Mouse (Mus musculus) heart, postnatal 0 days (tissue): ENCODE measurements around the gene Ryr2. TPM values are rescaled to one million over a fixed set of nuclear protein-coding genes. Genes with fewer than 3 reads are reported as not detected.

ENCODE experiments used
- ATAC-seq: fragments of 200-750 bp; cut with Nextera tagmentation; 2 replicates; pipeline ENCODE4 v1.8.0; 2017; ENCODE audit warnings: low read depth, moderate number of reproducible peaks, moderate library complexity; ENCODE audit not compliant: insufficient read depth
- DNase-seq: peaks from one replicate; pipeline ENCODE4 v3.0.0-alpha.2; 2016; ENCODE audit warnings: low spot score
- H3K27ac ChIP-seq: fragments of 300-500 bp; sonication (generic); 2 replicates; pipeline ENCODE4 v1.5.1; 2014; ENCODE audit warnings: low read depth, mild to moderate bottlenecking
- H3K27me3 ChIP-seq: fragments of 300-500 bp; sonication (generic); 2 replicates; pipeline ENCODE4 v1.6.1; 2014; ENCODE audit warnings: low read length, mixed read lengths; ENCODE audit not compliant: control insufficient read depth, insufficient read depth
- H3K36me3 ChIP-seq: fragments of 300-500 bp; sonication (generic); replicated peaks from 2 replicates; pipeline ENCODE4 v1.6.1; 2014; ENCODE audit warnings: low read length, mixed read lengths; ENCODE audit not compliant: control insufficient read depth, insufficient read depth
- H3K4me1 ChIP-seq: fragments of 300-500 bp; sonication (generic); 2 replicates; pipeline ENCODE4 v1.6.1; 2014; ENCODE audit warnings: antibody characterized with exemption; ENCODE audit not compliant: control insufficient read depth, insufficient read depth
- H3K4me2 ChIP-seq: fragments of 300-500 bp; sonication (generic); 2 replicates; pipeline ENCODE4 v1.6.1; 2014; ENCODE audit warnings: low read depth, mild to moderate bottlenecking, low read length, moderate library complexity
- H3K4me3 ChIP-seq: fragments of 300-500 bp; sonication (generic); 2 replicates; pipeline ENCODE4 v1.5.1; 2014; ENCODE audit warnings: low read depth, low read length
- H3K9ac ChIP-seq: fragments of 300-500 bp; sonication (generic); replicated peaks from 2 replicates; pipeline ENCODE4 v1.6.1; 2014; ENCODE audit warnings: low read depth, low read length, mixed read lengths
- H3K9me3 ChIP-seq: fragments of 300-500 bp; sonication (generic); replicated peaks from 2 replicates; pipeline ENCODE4 v1.6.1; 2016; ENCODE audit warnings: low read length; ENCODE audit not compliant: control insufficient read depth
- CTCF ChIP-seq: IDR thresholded peaks from 2 replicates; pipeline ENCODE4 v1.5.1; 2016; ENCODE audit warnings: antibody characterized with exemption, control low read depth, low read depth
- EP300 ChIP-seq: IDR thresholded peaks from 2 replicates; pipeline ENCODE4 v1.6.1; 2016; ENCODE audit warnings: antibody characterized with exemption, low read depth
- WGBS: fragments of 180-500 bp; shearing (Covaris S2); extraction: QIAGEN DNeasy Blood & Tissue Kit; methylation state at CpG from one replicate; pipeline ENCODE4 v1.1.7; 2014; 5-methylcytosine and 5-hydroxymethylcytosine counted together
- polyA plus RNA-seq: library from polyadenylated mRNA; unstranded; fragments of >200 nt; fragmentation: Nextera tagmentation; extraction: Ambion mirVana; gene quantifications from 2 replicates; pipeline ENCODE4 v1.2.1, GENCODE M21; 2015
- total RNA-seq: library from RNA; depleted of rRNA; stranded (reverse); fragments of >200 nt; gene quantifications from 2 replicates; pipeline ENCODE4 v1.2.3, GENCODE M21; 2014; ENCODE audit warnings: low replicate concordance

Ryr2 gene
- total and polyA plus RNA-seq, 2 experiments from 2014 or later = 61.4 to 396 TPM

DNA sequence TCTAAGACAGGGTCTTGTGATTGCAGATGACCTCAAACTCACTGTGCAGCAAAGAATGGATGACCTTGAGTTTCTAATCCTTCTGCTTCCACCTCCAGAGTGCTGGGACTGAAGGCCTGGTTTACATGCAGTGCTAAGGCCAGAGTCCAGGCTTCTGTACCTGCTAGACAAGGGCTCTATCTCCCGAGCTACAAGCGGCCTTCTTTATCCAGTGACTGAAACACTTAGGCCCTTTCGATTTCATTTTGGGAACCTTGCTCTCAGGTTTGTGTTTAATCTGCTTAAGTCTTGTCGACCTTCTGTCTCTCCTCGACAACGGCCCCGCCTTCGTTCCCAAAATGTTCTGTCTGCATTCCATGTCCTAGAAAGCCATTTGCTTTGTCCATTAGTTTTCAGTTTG is 8.8 kb upstream of the Ryr2 start:
- H3K4me1 ChIP-seq = peaks cover 7% of the 10 kb centered on the region; the same call in 1 of the 2 replicates
- H3K36me3 ChIP-seq = no peaks in the 10 kb centered on the region
- ATAC-seq (no peak), DNase-seq (no peak)
- no peaks in the 10 kb centered on the region for H3K27me3 ChIP-seq
- H3K9me3 ChIP-seq = no peaks in the 10 kb centered on the region
- no peak overlapping the region for H3K4me2 ChIP-seq
- H3K27ac ChIP-seq = 0 out of 2 replicates have a peak overlapping the region, but pooled peaks have one; percentile 9
- no peak overlapping the region for H3K9ac ChIP-seq
- H3K4me3 ChIP-seq = no peak overlapping the region
- TF ChIP-seq CTCF = no peak
- no peak for TF ChIP-seq EP300
- WGBS = 62% methylated on average over 8 of the region's 8 CpGs

- peaks cover 7% of the 10 kb centered on the region; the same call in 1 of the 2 replicates for H3K4me1 ChIP-seq
- no peak overlapping the region for H3K9ac ChIP-seq
- ATAC-seq = peak; percentile 84; the same call in 1 of the 2 replicates
- H3K36me3 ChIP-seq = no peaks in the 10 kb centered on the region
- H3K27ac ChIP-seq = peak overlapping the region; percentile 12; the same call in 1 of the 2 replicates
- DNase-seq = peak; percentile 63
- no peaks in the 10 kb centered on the region for H3K27me3 ChIP-seq
- H3K9me3 ChIP-seq = no peaks in the 10 kb centered on the region
- H3K4me2 ChIP-seq = no peak overlapping the region
- H3K4me3 ChIP-seq = no peak overlapping the region
- 33% methylated on average over 1 of the region's 1 CpGs for WGBS
- peak; percentile 27; the same call in 1 of the 2 replicates for TF ChIP-seq EP300
- no peak for TF ChIP-seq CTCF
Measured at GRCm38 (mm10) chr13:12114816-12115215, 8.1 kb upstream of the Ryr2 start.

GRCm38 (mm10) chr13:12108955-12109354 is 2.2 kb upstream of the Ryr2 start:
- no peak overlapping the region for H3K4me2 ChIP-seq
- 0 out of 2 replicates have a peak, but pooled peaks cover under 1% of the 10 kb centered on the region for H3K4me1 ChIP-seq
- no peaks in the 10 kb centered on the region for H3K36me3 ChIP-seq
- 92% methylated on average over 1 of the region's 1 CpGs for WGBS
- TF ChIP-seq CTCF (no peak), EP300 (no peak)
- H3K27me3 ChIP-seq = peaks cover 12% of the 10 kb centered on the region; the same call in 1 of the 2 replicates
- no peak overlapping the region for H3K9ac ChIP-seq
- no peak overlapping the region for H3K27ac ChIP-seq
- DNase-seq = no peak
- no peak for ATAC-seq
- no peak overlapping the region for H3K4me3 ChIP-seq
- H3K9me3 ChIP-seq = no peaks in the 10 kb centered on the region

GRCm38 (mm10) chr13:12105830-12106628 is 716 bp downstream of the Ryr2 start:
- 0% methylated on average over 51 of the region's 67 CpGs for WGBS
- TF ChIP-seq CTCF = no peak
- TF ChIP-seq EP300 = no peak
- peaks cover 12% of the 10 kb centered on the region; the same call in 1 of the 2 replicates for H3K27me3 ChIP-seq
- no peaks in the 10 kb centered on the region; the same call in 1 of the 2 replicates for H3K4me1 ChIP-seq
- peak overlapping the region; percentile 98 for H3K27ac ChIP-seq
- no peak for DNase-seq
- 0 out of 2 replicates have a peak, but pooled peaks cover 6% of the 10 kb centered on the region for H3K36me3 ChIP-seq
- peak overlapping the region; percentile 92 for H3K4me3 ChIP-seq
- peak overlapping the region; percentile 96 for H3K9ac ChIP-seq
- peak overlapping the region; percentile 65 for H3K4me2 ChIP-seq
- peak; percentile 27 for ATAC-seq
- no peaks in the 10 kb centered on the region for H3K9me3 ChIP-seq

DNA sequence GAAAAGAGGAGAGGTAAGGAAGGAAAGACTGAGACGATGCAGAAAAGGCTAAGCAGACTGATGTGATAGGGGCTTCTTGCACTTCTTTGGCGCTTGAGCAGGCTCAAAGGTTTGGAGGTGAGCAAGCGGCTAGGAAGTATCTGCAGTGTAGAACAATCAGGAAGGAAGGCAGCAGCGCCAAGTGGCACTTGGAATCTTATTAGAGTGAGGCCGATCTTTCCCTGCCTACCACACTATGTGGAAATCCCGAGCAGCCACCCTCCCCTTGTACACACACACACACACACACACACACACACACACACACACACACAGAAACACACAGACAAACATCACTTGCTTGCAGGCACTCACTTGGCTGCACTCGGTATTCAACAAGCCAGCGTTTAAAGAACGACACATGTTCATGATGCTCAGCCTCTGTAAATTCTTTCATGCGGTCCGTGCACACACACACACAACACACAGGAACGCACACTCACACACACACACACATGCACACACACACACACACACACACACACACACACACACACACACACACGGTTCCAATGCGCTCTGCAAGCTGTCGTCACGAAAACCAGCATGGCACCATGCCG is 1.4 kb downstream of the Ryr2 start:
- DNase-seq = no peak
- no peak for TF ChIP-seq EP300
- Histone ChIP-seq H3K9ac (peak overlapping the region; percentile 96), H3K4me3 (peak overlapping the region; percentile 92), H3K4me2 (peak overlapping the region; percentile 65), H3K36me3 (0 out of 2 replicates have a peak, but pooled peaks cover 13% of the 10 kb centered on the region), H3K27ac (peak overlapping the region; percentile 98), H3K4me1 (peaks cover 6% of the 10 kb centered on the region; the same call in 1 of the 2 replicates), H3K9me3 (no peaks in the 10 kb centered on the region), H3K27me3 (peaks cover 12% of the 10 kb centered on the region; the same call in 1 of the 2 replicates)
- no peak for ATAC-seq
- 2% methylated on average over 17 of the region's 17 CpGs for WGBS
